Mouse (Mus musculus) induced T-regulatory cell, adult 2 months (primary cell): ENCODE results near the gene Gimd1.

Experiments
- DNase-seq: peaks from one replicate; pipeline ENCODE4 v3.0.0-alpha.2; 2012; ENCODE audit warnings: low read depth

The Gimd1 gene

GRCm38 (mm10) chr3:132629601-132630239 is at the start of gene Gimd1:
Gimd1 (plus strand) TSS chr3:132629820.
- no peak for DNase-seq

GRCm38 (mm10) chr3:132581198-132581597 is 48.4 kb upstream of the Gimd1 start:
- no peak for DNase-seq

- no peak for DNase-seq
Observed at GRCm38 (mm10) chr3:132582339-132582738, 47.3 kb upstream of the Gimd1 start.

GRCm38 (mm10) chr3:132585122-132585972 is 44.3 kb upstream of the Gimd1 start:
- DNase-seq = no peak

GRCm38 (mm10) chr3:132588146-132588545 is 41.5 kb upstream of the Gimd1 start:
- no peak for DNase-seq

GRCm38 (mm10) chr3:132590010-132590409 is 39.6 kb upstream of the Gimd1 start:
- DNase-seq = no peak

- no peak for DNase-seq
Observed at GRCm38 (mm10) chr3:132590604-132591003, 39.0 kb upstream of the Gimd1 start.

GRCm38 (mm10) chr3:132628741-132629140 is 879 bp upstream of the Gimd1 start:
- no peak for DNase-seq

GRCm38 (mm10) chr3:132633261-132633660 is 3.6 kb downstream of the Gimd1 start:
- DNase-seq = no peak

- DNase-seq = no peak
Observed at GRCm38 (mm10) chr3:132637080-132637479, 7.5 kb downstream of the Gimd1 start.

GRCm38 (mm10) chr3:132644071-132644470 is 14.5 kb downstream of the Gimd1 start:
- no peak for DNase-seq

- no peak for DNase-seq
Observed at GRCm38 (mm10) chr3:132646814-132647213, 17.2 kb downstream of the Gimd1 start.

GRCm38 (mm10) chr3:132649368-132649767 is 19.7 kb downstream of the Gimd1 start:
- no peak for DNase-seq

GRCm38 (mm10) chr3:132650191-132650590 is 20.6 kb downstream of the Gimd1 start:
- no peak for DNase-seq

- DNase-seq = no peak
Observed at GRCm38 (mm10) chr3:132651776-132652175, 22.2 kb downstream of the Gimd1 start.

- no peak for DNase-seq
Observed at GRCm38 (mm10) chr3:132653959-132654358, 24.3 kb downstream of the Gimd1 start.

GRCm38 (mm10) chr3:132655955-132656354 is 26.3 kb downstream of the Gimd1 start:
- DNase-seq = no peak

GRCm38 (mm10) chr3:132677494-132677893 is 47.9 kb downstream of the Gimd1 start:
- no peak for DNase-seq

GRCm38 (mm10) chr3:132683447-132684230 is 54.0 kb downstream of the Gimd1 start, which contains the start of gene Tbck:
Tbck (plus strand) TSS chr3:132684144.
- DNase-seq = peak; percentile 96

GRCm38 (mm10) chr3:132684231-132684928 is 54.8 kb downstream of the Gimd1 start, which contains the start of gene Aimp1:
Aimp1 (minus strand) TSS chr3:132684370.
- peak; percentile 59 for DNase-seq
